Mouse (Mus musculus) frontal cortex, postnatal 10 days (tissue): ENCODE data around the gene Lsm14b.

ENCODE experiments used
- DNase-seq, 2 experiments: peaks; one replicate each; pipeline ENCODE4 v3.0.0; 2022; ENCODE audit warnings: low spot score in 2 of 2, mixed read lengths in 1 of 2

Lsm14b gene

GRCm38 (mm10) chr2:180017632-180018031 lies 7.2 kb upstream of the Lsm14b start:
- DNase-seq: no peak

- no peak for DNase-seq
Observed at GRCm38 (mm10) chr2:180018573-180018972, 6.2 kb upstream of the Lsm14b start.

GRCm38 (mm10) chr2:180020091-180020661 lies 4.6 kb upstream of the Lsm14b start:
- no peak for DNase-seq

- DNase-seq: no peak
Observed at GRCm38 (mm10) chr2:180020919-180021318, 3.9 kb upstream of the Lsm14b start.

- DNase-seq: no peak
Observed at GRCm38 (mm10) chr2:180022751-180023150, 2.0 kb upstream of the Lsm14b start.

- DNase-seq: peak in 1 of 2 experiments; percentile 65
Observed at GRCm38 (mm10) chr2:180025135-180025860, 511 bp downstream of the Lsm14b start.

GRCm38 (mm10) chr2:180025861-180026200 lies 1.0 kb downstream of the Lsm14b start:
- no peak for DNase-seq

GRCm38 (mm10) chr2:180027768-180028167 lies 3.0 kb downstream of the Lsm14b start:
- no peak for DNase-seq

- DNase-seq: no peak
Observed at GRCm38 (mm10) chr2:180031270-180031669, 6.5 kb downstream of the Lsm14b start.

- no peak for DNase-seq
Observed at GRCm38 (mm10) chr2:180032925-180033324, 8.1 kb downstream of the Lsm14b start.

- DNase-seq: no peak
Observed at GRCm38 (mm10) chr2:180033956-180034355, 9.2 kb downstream of the Lsm14b start.

- no peak for DNase-seq
Observed at GRCm38 (mm10) chr2:180034753-180035152, 10.0 kb downstream of the Lsm14b start.

- DNase-seq: no peak
Observed at GRCm38 (mm10) chr2:180040406-180040805, 15.6 kb downstream of the Lsm14b start.

- DNase-seq: peak in 1 of 2 experiments; percentile 49
Observed at GRCm38 (mm10) chr2:180041577-180042255, 16.9 kb downstream of the Lsm14b start.

GRCm38 (mm10) chr2:180042256-180042857 lies 17.6 kb downstream of the Lsm14b start, which contains the start of the genes Psma7 and Ss18l1:
Psma7 (minus strand) TSS chr2:180042433.
Ss18l1 (plus strand) TSS chr2:180042509.
- peak; percentile 87 to 91 for DNase-seq

- peak; percentile 80 for DNase-seq
Observed at GRCm38 (mm10) chr2:180042858-180043515, 18.2 kb downstream of the Lsm14b start.

GRCm38 (mm10) chr2:180045283-180045682 lies 20.5 kb downstream of the Lsm14b start:
- DNase-seq: no peak

- DNase-seq: no peak
Observed at GRCm38 (mm10) chr2:180047580-180047979, 22.8 kb downstream of the Lsm14b start.

GRCm38 (mm10) chr2:180047980-180048635 lies 23.3 kb downstream of the Lsm14b start:
- DNase-seq: no peak

- DNase-seq: peak; percentile 59 to 75
Observed at GRCm38 (mm10) chr2:180050986-180051385, 26.2 kb downstream of the Lsm14b start.
